Mouse (Mus musculus) cortical plate, adult 2 months (tissue): ENCODE measurements around the gene Pla2g4a.

ENCODE experiments used
- CTCF ChIP-seq: fragments of 200-500 bp; IDR thresholded peaks from 2 replicates; pipeline ENCODE4 v1.5.1; 2011; ENCODE audit warnings: mild to moderate bottlenecking, control low read depth, low read length; ENCODE audit not compliant: insufficient read depth; ENCODE audit errors: extremely low read depth
- POLR2A ChIP-seq: fragments of 200-500 bp; IDR thresholded peaks from 2 replicates; pipeline ENCODE4 v1.6.1; 2011; ENCODE audit warnings: mild to moderate bottlenecking, low read length, control low read depth; ENCODE audit not compliant: insufficient read depth; ENCODE audit errors: extremely low read depth

DNA sequence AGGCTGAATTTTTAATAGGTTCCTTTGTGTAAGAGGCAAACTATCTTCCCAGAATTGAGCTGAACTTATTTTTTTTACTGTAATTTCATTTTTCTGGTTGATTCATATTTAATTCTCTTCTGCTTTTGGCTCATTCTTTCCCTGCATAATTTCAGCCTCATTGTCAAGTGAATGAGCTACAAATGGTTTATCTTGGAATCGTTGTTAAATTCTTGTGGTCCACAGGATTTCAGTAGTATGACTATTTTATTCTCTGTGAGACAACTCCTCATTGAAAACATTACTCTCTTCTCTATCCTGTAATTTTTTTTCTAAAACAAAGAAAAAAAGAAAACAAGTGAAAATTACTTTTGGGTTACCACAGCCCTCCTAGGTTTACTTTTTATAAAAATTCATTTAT is 14.5 kb upstream of the Pla2g4a start:
- TF ChIP-seq POLR2A (no peak), CTCF (no peak)
